Mouse (Mus musculus) heart, postnatal 14 days (tissue): ENCODE data around the gene Rfwd3. TPM values are rescaled to one million over a fixed set of nuclear protein-coding genes. Genes with fewer than 3 reads are reported as not detected.
"Not testable (repeated sequence)": the region's sequence is repeated elsewhere in the genome, so short reads cannot be mapped to it uniquely, and the experiment has no call there.

ENCODE experiments used
- DNase-seq, 2 experiments: peaks; one replicate each; pipeline ENCODE4 v3.0.0; 2021 to 2022
- intact Hi-C: fragments of 180-260 bp; cut with DNase I; formaldehyde crosslinking; loops from one replicate; pipeline ENCODE4 v1.15.1; 2025
- long read RNA-seq, 2 experiments: library from polyadenylated mRNA; stranded (forward); transcript quantifications; one replicate each; pipeline ENCODE4 v2.0.0; 2021
- total RNA-seq, 2 experiments: library from RNA; stranded (reverse); gene quantifications; 2 replicates each; pipeline ENCODE4 v1.2.3; 2021

The Rfwd3 gene
- total RNA-seq: 10 to 100 TPM; 17.9 to 19.8 TPM
- long read RNA-seq, experiment 1, full-length matches to known transcripts: 10 of 12 reads
- long read RNA-seq, experiment 1, partial matches to known transcripts: 2 of 12 reads
- long read RNA-seq, experiment 1, other reads (novel, unspliced or antisense): 0 of 12 reads
- long read RNA-seq, experiment 2, full-length matches to known transcripts: 9 of 13 reads
- long read RNA-seq, experiment 2, partial matches to known transcripts: 4 of 13 reads
- long read RNA-seq, experiment 2, other reads (novel, unspliced or antisense): 0 of 13 reads

- intact Hi-C loops: loop anchor here (5.0 kb wide), 2 partner anchors 37 to 38 kb away; partner anchors contain the start of gene Mlkl
- DNase-seq: peak; percentile 95 to 96
These were observed at the start of gene Rfwd3 for GRCm38 (mm10) chr8:111299821-111300568. Gene Rfwd3 (minus strand): TSS chr8:111300222.

- intact Hi-C loops: loop anchor here (1.0 to 10.0 kb wide), 4 partner anchors 96 to 482 kb away; partner anchors contain the start of gene Znrf1
- peak; percentile 85 to 91 for DNase-seq
These were observed 43.2 kb upstream of the Rfwd3 start for GRCm38 (mm10) chr8:111343225-111343624.

- DNase-seq: no peak
- intact Hi-C loops: loop anchor here (10.0 kb wide), 2 partner anchors 195 to 485 kb away; partner anchors contain the start of gene Znrf1
These were observed 40.2 kb upstream of the Rfwd3 start for GRCm38 (mm10) chr8:111340186-111340585.

GRCm38 (mm10) chr8:111338370-111339208 is 38.6 kb upstream of the Rfwd3 start:
- intact Hi-C loops: loop anchor here (5.0 kb wide), 1 partner anchor 36 kb away; the partner anchor contains the start of gene Rfwd3
- no peak for DNase-seq

- intact Hi-C loops: loop anchor here (5.0 kb wide), 1 partner anchor 36 kb away; the partner anchor contains the start of gene Rfwd3
- DNase-seq: peak; percentile 46 to 63
These were observed 37.9 kb upstream of the Rfwd3 start, which contains the start of gene Mlkl for GRCm38 (mm10) chr8:111337890-111338347. Gene Mlkl (minus strand): TSS chr8:111338177.

- intact Hi-C loops: loop anchor here (5.0 kb wide), 1 partner anchor 35 kb away; the partner anchor contains the start of gene Rfwd3
- peak in 1 of 2 experiments; percentile 6 for DNase-seq
These were observed 37.4 kb upstream of the Rfwd3 start for GRCm38 (mm10) chr8:111337311-111337889.

- intact Hi-C loops: loop anchor here (5.0 kb wide), 1 partner anchor 34 kb away; the partner anchor contains the start of gene Rfwd3
- no peak for DNase-seq
These were observed 36.7 kb upstream of the Rfwd3 start for GRCm38 (mm10) chr8:111336692-111337091.

- DNase-seq: no peak
- intact Hi-C loops: no loop called here
These were observed 25.3 kb upstream of the Rfwd3 start for GRCm38 (mm10) chr8:111325222-111325790.

- intact Hi-C loops: no loop called here
- DNase-seq: no peak
These were observed 14.7 kb upstream of the Rfwd3 start for GRCm38 (mm10) chr8:111314729-111315128.

GRCm38 (mm10) chr8:111313961-111314360 is 13.9 kb upstream of the Rfwd3 start:
- intact Hi-C loops: not testable (repeated sequence)

GRCm38 (mm10) chr8:111312758-111313162 is 12.7 kb upstream of the Rfwd3 start:
- intact Hi-C loops: no loop called here
- no peak for DNase-seq

More at GRCm38 (mm10) chr8:111313961-111314360, 13.9 kb upstream of the Rfwd3 start:
- DNase-seq: not testable (repeated sequence)

GRCm38 (mm10) chr8:111310006-111310405 is 10.0 kb upstream of the Rfwd3 start:
- DNase-seq, intact Hi-C loops: not testable (repeated sequence)

GRCm38 (mm10) chr8:111305031-111305730 is 5.2 kb upstream of the Rfwd3 start:
- intact Hi-C loops: no loop called here
- peak; percentile 19 to 35 for DNase-seq

GRCm38 (mm10) chr8:111304359-111304758 is 4.3 kb upstream of the Rfwd3 start:
- intact Hi-C loops: loop anchor here (5.0 kb wide), 1 partner anchor 33 kb away; the partner anchor contains the start of gene Mlkl
- no peak for DNase-seq

- intact Hi-C loops: loop anchor here (5.0 kb wide), 1 partner anchor 34 kb away; the partner anchor contains the start of gene Mlkl
- DNase-seq: not testable (repeated sequence)
These were observed 3.2 kb upstream of the Rfwd3 start for GRCm38 (mm10) chr8:111303076-111303803.

- intact Hi-C loops: loop anchor here (5.0 kb wide), 1 partner anchor 36 kb away; the partner anchor contains the start of gene Mlkl
- no peak for DNase-seq
These were observed 850 bp upstream of the Rfwd3 start for GRCm38 (mm10) chr8:111300597-111301546.
